Comparison of ENCODE assay signal across 15 mouse cellular contexts in the genomic region with DNA sequence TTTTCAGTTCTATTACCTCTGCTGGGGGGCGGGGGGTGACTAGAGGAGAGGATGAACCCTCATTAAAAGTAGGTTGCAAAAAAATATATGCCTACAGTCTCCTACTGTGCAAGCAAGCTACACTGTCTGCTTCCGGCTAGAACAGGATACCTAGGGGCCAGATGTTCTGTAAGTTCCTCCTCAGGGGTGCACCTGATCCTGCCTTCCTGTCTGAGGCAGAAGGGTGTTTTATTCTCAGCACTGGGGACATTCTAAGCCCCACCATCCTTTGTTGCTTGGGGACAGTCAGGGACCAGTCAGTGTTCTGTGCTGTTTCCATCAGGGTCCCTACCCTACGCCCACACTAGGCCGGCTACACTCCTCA.
DNase-seq lines count a peak whose midpoint lies in the region; ATAC-seq and TF ChIP-seq lines count a peak whose summit lies in the region.
"Had no signal": no experiment of that assay in that cellular context is flagged by ENCODE, and none has a peak within 500 bp of the region (broad histone marks: within the 10 kb centered on the region; RNA-seq: fewer than 3 reads in every experiment).

No protein-coding gene starts in this region.

- no peak for TF ChIP-seq CTCF in hindbrain, postnatal 0 days (IDR thresholded peaks at IDR 0.05; ENCODE audit: low read depth)

- 0 out of 2 replicates have a peak, but pooled peaks have one; percentile 15 for ATAC-seq in hindbrain, postnatal 0 days
- ATAC-seq in hindbrain, embryonic 12.5 days (ENCODE audit: low FRiP score), result no peak
- peak; percentile 69 for ATAC-seq in common myeloid progenitor, adult 5-6 weeks (replicated peaks; ENCODE audit: low read depth, poor library complexity, severe bottlenecking)
- ATAC-seq in hematopoietic stem cell, adult 5-6 weeks (replicated peaks in 1 of 2; ENCODE audit: insufficient read depth in 1 of 2, low FRiP score in 2 of 2, low TSS enrichment in 1 of 2, low read depth in 1 of 2, poor library complexity in 2 of 2, severe bottlenecking in 2 of 2), result peak; percentile 77 to 90
- ATAC-seq in liver, embryonic 15.5 days (ENCODE audit: insufficient read depth), result no peak; the same call in 1 of the 2 replicates
- ATAC-seq: activated CD4-positive, CD25-positive, alpha-beta regulatory T cell, adult 4 months; hindbrain, embryonic 16.5 days; midbrain, embryonic 15.5 days; Patski had no signal

- DNase-seq in hindbrain, postnatal 0 days (ENCODE audit: low spot score), result no peak
- DNase-seq in c-Kit-positive CD71-positive TER-119-positive erythroid progenitor cells, embryonic 14.5 days (ENCODE audit: low spot score), result no peak
- DNase-seq in frontal cortex, postnatal 36 days (ENCODE audit: low spot score in 2 of 2), result no peak
- no peak for DNase-seq in left cerebral cortex, postnatal 25 days (ENCODE audit: low spot score in 2 of 2)
- DNase-seq: cerebellum, adult 9-10 months; gastrocnemius, postnatal 25 days had no signal

- no peak overlapping the region for H3K4me3 ChIP-seq in hindbrain, postnatal 0 days (ENCODE audit: low read length)
- no peak overlapping the region for H3K4me3 ChIP-seq in hindbrain, embryonic 12.5 days
- H3K4me3 ChIP-seq in liver, embryonic 15.5 days (replicated peaks), result no peak overlapping the region
- H3K4me3 ChIP-seq: midbrain, embryonic 15.5 days had no signal

- no peak overlapping the region for H3K9ac ChIP-seq in hindbrain, postnatal 0 days (replicated peaks; ENCODE audit: low read length)
- H3K9ac ChIP-seq in hindbrain, embryonic 12.5 days, result no peak overlapping the region
- no peak overlapping the region for H3K9ac ChIP-seq in liver, embryonic 15.5 days
- H3K9ac ChIP-seq: liver, embryonic 14.5 days; midbrain, embryonic 15.5 days had no signal

- intact Hi-C loops in left cerebral cortex, postnatal 25 days (cut with DNase I), result no loop called here

- no peaks in the 10 kb centered on the region for H3K27me3 ChIP-seq in hindbrain, postnatal 0 days (ENCODE audit: insufficient read depth, low read length)
- H3K27me3 ChIP-seq in hindbrain, embryonic 12.5 days, result no peaks in the 10 kb centered on the region
- H3K27me3 ChIP-seq in liver, embryonic 15.5 days, result no peaks in the 10 kb centered on the region
- H3K27me3 ChIP-seq: midbrain, embryonic 15.5 days; Patski had no signal

- no peaks in the 10 kb centered on the region for H3K9me3 ChIP-seq in hindbrain, postnatal 0 days (ENCODE audit: low read length)
- H3K9me3 ChIP-seq in hindbrain, embryonic 12.5 days (replicated peaks), result no peaks in the 10 kb centered on the region
- H3K9me3 ChIP-seq in liver, embryonic 15.5 days (replicated peaks), result no peaks in the 10 kb centered on the region
- H3K9me3 ChIP-seq: midbrain, embryonic 15.5 days had no signal

- no peak overlapping the region for H3K4me2 ChIP-seq in hindbrain, postnatal 0 days (ENCODE audit: low read depth, low read length)
- no peak overlapping the region for H3K4me2 ChIP-seq in hindbrain, embryonic 12.5 days (replicated peaks)
- no peak overlapping the region for H3K4me2 ChIP-seq in liver, embryonic 15.5 days
- H3K4me2 ChIP-seq: midbrain, embryonic 15.5 days had no signal

- H3K36me3 ChIP-seq in hindbrain, postnatal 0 days (ENCODE audit: insufficient read depth, low read length), result no peaks in the 10 kb centered on the region
- no peaks in the 10 kb centered on the region for H3K36me3 ChIP-seq in hindbrain, embryonic 12.5 days
- no peaks in the 10 kb centered on the region for H3K36me3 ChIP-seq in liver, embryonic 15.5 days (replicated peaks)
- H3K36me3 ChIP-seq: midbrain, embryonic 15.5 days had no signal

- H3K27ac ChIP-seq in hindbrain, postnatal 0 days, result no peak overlapping the region
- H3K27ac ChIP-seq in hindbrain, embryonic 12.5 days, result no peak overlapping the region
- 0 out of 2 replicates have a peak overlapping the region, but pooled peaks have one; percentile 51 for H3K27ac ChIP-seq in liver, embryonic 15.5 days (replicated peaks)
- H3K27ac ChIP-seq: liver, embryonic 14.5 days; midbrain, embryonic 15.5 days had no signal

- 85% methylated on average over 4 of the region's 4 CpGs for WGBS in hindbrain, postnatal 0 days
- WGBS in hindbrain, embryonic 12.5 days, result 85% methylated on average over 4 of the region's 4 CpGs
- WGBS in liver, embryonic 15.5 days (ENCODE audit: insufficient replicate concordance), result 51% methylated on average over 4 of the region's 4 CpGs

- H3K4me1 ChIP-seq in hindbrain, postnatal 0 days (ENCODE audit: insufficient read depth, low read length), result no peaks in the 10 kb centered on the region
- H3K4me1 ChIP-seq in hindbrain, embryonic 12.5 days, result peaks cover 3% of the 10 kb centered on the region; the same call in 1 of the 2 replicates
- peaks cover 9% of the 10 kb centered on the region; the same call in 1 of the 2 replicates for H3K4me1 ChIP-seq in liver, embryonic 15.5 days (replicated peaks)

Comparison
In these comparisons a context has a peak if more than half of its experiments do, and no peak if none do; other contexts are left out.
1. ATAC-seq: peak in hindbrain, postnatal 0 days (single experiment), common myeloid progenitor, adult 5-6 weeks (single experiment) and hematopoietic stem cell, adult 5-6 weeks (2 of 2); none in hindbrain, embryonic 12.5 days (single experiment) and liver, embryonic 15.5 days (single experiment).